In the genomic region with DNA sequence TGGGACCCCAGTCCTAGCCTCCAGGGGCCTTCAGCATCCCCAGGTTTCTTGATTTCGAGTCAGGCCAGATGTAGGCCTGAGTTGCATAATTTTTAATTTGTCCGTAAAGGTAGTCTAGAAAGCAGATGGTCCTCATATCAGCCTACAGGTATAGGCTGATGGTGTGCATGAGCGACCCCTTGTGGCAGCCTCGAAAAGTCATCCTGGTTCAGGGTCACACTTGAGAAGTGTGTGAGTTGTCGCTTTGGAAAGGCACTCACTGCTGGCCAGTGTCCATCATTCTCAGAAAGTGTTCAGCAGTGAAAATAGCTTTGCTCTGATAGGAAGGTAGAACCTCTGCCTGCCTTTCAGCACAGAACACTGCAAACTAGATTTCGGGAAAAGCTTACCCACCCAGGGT, we compare ENCODE assay signal across 9 mouse cellular contexts. TPM values are rescaled to one million over a fixed set of nuclear protein-coding genes. Genes with fewer than 3 reads are reported as not detected.
DNase-seq lines count a peak whose midpoint lies in the region; ATAC-seq lines count a peak whose summit lies in the region.
"Had no signal": no experiment of that assay in that cellular context is flagged by ENCODE, and none has a peak within 500 bp of the region (broad histone marks: within the 10 kb centered on the region; RNA-seq: fewer than 3 reads in every experiment).

No protein-coding gene starts in this region.

- H3K4me3 ChIP-seq in heart, embryonic 11.5 days (ENCODE audit: low read depth, low read length) = no peak overlapping the region
- no peak overlapping the region for H3K4me3 ChIP-seq in embryonic facial prominence, embryonic 10.5 days
- H3K4me3 ChIP-seq: limb, embryonic 13.5 days had no signal

- no peak overlapping the region for H3K4me2 ChIP-seq in heart, embryonic 11.5 days
- H3K4me2 ChIP-seq: limb, embryonic 13.5 days had no signal

- no peak overlapping the region for H3K9ac ChIP-seq in heart, embryonic 11.5 days (ENCODE audit: low read depth, low read length)
- H3K9ac ChIP-seq: limb, embryonic 13.5 days had no signal

- no peaks in the 10 kb centered on the region for H3K27me3 ChIP-seq in heart, embryonic 11.5 days (ENCODE audit: control insufficient read depth, insufficient read depth, low read length)
- H3K27me3 ChIP-seq in embryonic facial prominence, embryonic 10.5 days (replicated peaks; ENCODE audit: low read depth, poor library complexity, severe bottlenecking) = no peaks in the 10 kb centered on the region
- H3K27me3 ChIP-seq: limb, embryonic 13.5 days had no signal

- H3K27ac ChIP-seq in heart, embryonic 11.5 days (ENCODE audit: low read depth, low read length) = no peak overlapping the region
- H3K27ac ChIP-seq in embryonic facial prominence, embryonic 10.5 days (replicated peaks) = no peak overlapping the region
- H3K27ac ChIP-seq: limb, embryonic 13.5 days had no signal

- no peaks in the 10 kb centered on the region for H3K9me3 ChIP-seq in heart, embryonic 11.5 days (replicated peaks; ENCODE audit: control insufficient read depth, low read length)
- H3K9me3 ChIP-seq in embryonic facial prominence, embryonic 10.5 days = no peaks in the 10 kb centered on the region
- H3K9me3 ChIP-seq: limb, embryonic 13.5 days had no signal

- WGBS in heart, embryonic 11.5 days (ENCODE audit: insufficient replicate concordance) = 37% methylated on average over 6 of the region's 6 CpGs
- WGBS in embryonic facial prominence, embryonic 10.5 days = 38% methylated on average over 6 of the region's 6 CpGs

- DNase-seq in heart, adult 18-20 months = peak; percentile 21 to 58
- DNase-seq in urinary bladder, postnatal 25 days (ENCODE audit: low spot score) = peak; percentile 33
- no peak for DNase-seq in urinary bladder, adult 2 months (ENCODE audit: low spot score)
- DNase-seq in embryonic facial prominence, embryonic 10.5 days (ENCODE audit: low spot score) = peak; percentile 60
- DNase-seq in kidney, postnatal 36 days = peak; percentile 29 to 73
- DNase-seq in lung, postnatal 25 days (ENCODE audit: low spot score) = peak; percentile 43
- peak; percentile 55 for DNase-seq in thymus, postnatal 14 days

- no peaks in the 10 kb centered on the region for H3K36me3 ChIP-seq in heart, embryonic 11.5 days (ENCODE audit: control insufficient read depth, insufficient read depth, low read length)
- H3K36me3 ChIP-seq in embryonic facial prominence, embryonic 10.5 days (replicated peaks) = no peaks in the 10 kb centered on the region
- H3K36me3 ChIP-seq: limb, embryonic 13.5 days had no signal

- ATAC-seq in heart, embryonic 11.5 days (replicated peaks; ENCODE audit: insufficient number of reproducible peaks, low FRiP score, low TSS enrichment) = no peak

- H3K4me1 ChIP-seq in heart, embryonic 11.5 days (ENCODE audit: control insufficient read depth, insufficient read depth, low read length) = peaks cover 4% of the 10 kb centered on the region; the same call in 1 of the 2 replicates
- peaks cover 44% of the 10 kb centered on the region for H3K4me1 ChIP-seq in embryonic facial prominence, embryonic 10.5 days

RNA-seq across cellular contexts. Expression of a gene that starts 55.5 kb away (rescaled TPM):
- total RNA-seq in heart, adult 18-20 months (2021) = 10 to 100 TPM; 25.4 to 25.5 TPM
- 13.9 and 16.1 TPM in 2 replicates for polyA plus RNA-seq in heart, embryonic 11.5 days (2014; fragmentation: Nextera tagmentation; extraction: Ambion mirVana)
- 27.0 and 30.3 TPM in 2 replicates for polyA plus RNA-seq in urinary bladder, adult 2 months (2012; rRNA removed)
- 42.9 and 46.8 TPM in 2 replicates for polyA plus RNA-seq in embryonic facial prominence, embryonic 10.5 days (2016; fragmentation: Nextera tagmentation; extraction: Ambion mirVana)
